Mouse (Mus musculus): Measurements from ENCODE around the gene Prrt1.
A peak's percentile ranks its signal among the peaks of the same experiment; 100 is the strongest.

Prrt1 gene

DNA sequence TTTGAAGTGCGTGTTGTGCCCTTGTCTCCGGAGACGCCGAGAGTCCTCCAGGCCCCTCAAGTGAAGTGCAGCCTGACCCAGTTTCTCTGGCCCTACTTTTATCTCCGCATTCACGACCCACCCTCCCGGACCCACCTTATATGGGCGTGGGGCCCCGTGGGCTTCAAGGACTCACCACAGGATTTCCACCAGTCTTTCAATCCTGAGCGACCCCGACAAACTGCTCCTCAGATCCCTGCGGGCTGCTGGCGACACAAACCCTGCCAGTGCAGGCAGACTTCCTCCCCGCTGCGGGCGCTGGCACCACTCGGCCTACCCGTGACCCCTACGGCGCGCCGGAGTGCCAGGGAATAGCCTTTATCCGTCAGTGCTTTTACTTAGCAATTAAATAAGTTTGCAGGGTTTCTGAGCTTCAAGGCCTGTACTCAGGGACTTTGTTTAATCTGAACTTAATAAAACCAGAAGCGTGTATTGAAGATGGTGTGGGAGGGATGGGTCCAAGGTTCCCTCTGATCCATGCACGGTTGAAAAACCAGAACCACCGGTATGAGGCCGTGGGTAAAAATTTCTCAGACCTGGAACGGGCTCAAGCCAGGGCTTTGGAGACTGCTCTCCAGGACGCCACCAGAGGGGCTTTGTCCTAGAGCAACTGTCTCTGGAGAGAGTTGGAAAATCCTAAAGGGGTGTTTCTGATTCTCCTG, 1.2 kb upstream of the Prrt1 start, which contains the start of gene Ppt2:
Gene Ppt2 (minus strand): TSS at position 568 of the 701 bp plus-strand sequence.
- DNase-seq (ENCODE audit: low read depth, low spot score), result no peak

DNA sequence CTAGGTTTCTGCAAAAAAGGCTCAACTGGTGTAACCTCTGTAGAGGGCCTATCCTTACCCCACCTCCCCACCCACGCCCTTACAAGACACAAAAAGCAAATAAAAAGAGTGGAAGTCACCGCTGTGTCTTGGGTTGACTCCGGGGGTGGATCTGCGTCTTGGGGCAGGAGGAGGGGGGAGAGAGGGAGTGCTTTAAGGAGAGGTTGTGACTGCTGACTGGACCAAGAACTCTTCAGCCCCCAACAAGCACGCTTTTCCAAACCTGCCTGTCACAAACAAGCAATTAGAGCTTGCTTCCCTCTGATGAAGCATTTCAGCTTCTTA, 727 bp upstream of the Prrt1 start:
- DNase-seq (ENCODE audit: low read depth, low spot score), result no peak

GRCm38 (mm10) chr17:34629796-34630603, 667 bp downstream of the Prrt1 start:
- no peak for DNase-seq (ENCODE audit: low read depth, low spot score)

GRCm38 (mm10) chr17:34630761-34631301, 1.5 kb downstream of the Prrt1 start:
- DNase-seq (ENCODE audit: low read depth, low spot score), result no peak

DNA sequence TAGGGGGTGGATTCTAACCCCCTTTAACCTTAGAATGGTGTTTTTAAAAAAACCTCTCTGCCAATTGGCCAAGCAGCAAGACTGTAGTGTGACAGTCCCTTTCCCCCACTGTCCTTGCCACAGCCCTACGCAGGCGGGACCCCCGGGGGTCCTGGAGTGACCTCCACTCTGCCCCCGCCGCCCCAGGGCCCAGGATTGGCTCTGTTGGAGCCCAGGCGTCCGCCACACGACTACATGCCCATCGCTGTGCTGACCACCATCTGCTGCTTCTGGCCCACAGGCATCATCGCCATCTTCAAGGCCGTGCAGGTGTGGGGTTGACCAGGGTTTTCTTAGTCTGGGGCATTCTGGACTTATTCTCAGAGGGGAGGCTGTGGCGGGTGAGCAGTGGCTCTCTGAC, 2.3 kb downstream of the Prrt1 start:
- no peak for DNase-seq (ENCODE audit: low read depth, low spot score)

GRCm38 (mm10) chr17:34632261-34632691, 2.9 kb downstream of the Prrt1 start:
- DNase-seq (ENCODE audit: low read depth, low spot score), result no peak

- DNase-seq (ENCODE audit: low read depth, low spot score), result no peak
These were observed 6.3 kb downstream of the Prrt1 start for GRCm38 (mm10) chr17:34635671-34636070.

- DNase-seq (ENCODE audit: low read depth, low spot score), result no peak
These were observed 8.1 kb downstream of the Prrt1 start for GRCm38 (mm10) chr17:34637459-34637858.

DNA sequence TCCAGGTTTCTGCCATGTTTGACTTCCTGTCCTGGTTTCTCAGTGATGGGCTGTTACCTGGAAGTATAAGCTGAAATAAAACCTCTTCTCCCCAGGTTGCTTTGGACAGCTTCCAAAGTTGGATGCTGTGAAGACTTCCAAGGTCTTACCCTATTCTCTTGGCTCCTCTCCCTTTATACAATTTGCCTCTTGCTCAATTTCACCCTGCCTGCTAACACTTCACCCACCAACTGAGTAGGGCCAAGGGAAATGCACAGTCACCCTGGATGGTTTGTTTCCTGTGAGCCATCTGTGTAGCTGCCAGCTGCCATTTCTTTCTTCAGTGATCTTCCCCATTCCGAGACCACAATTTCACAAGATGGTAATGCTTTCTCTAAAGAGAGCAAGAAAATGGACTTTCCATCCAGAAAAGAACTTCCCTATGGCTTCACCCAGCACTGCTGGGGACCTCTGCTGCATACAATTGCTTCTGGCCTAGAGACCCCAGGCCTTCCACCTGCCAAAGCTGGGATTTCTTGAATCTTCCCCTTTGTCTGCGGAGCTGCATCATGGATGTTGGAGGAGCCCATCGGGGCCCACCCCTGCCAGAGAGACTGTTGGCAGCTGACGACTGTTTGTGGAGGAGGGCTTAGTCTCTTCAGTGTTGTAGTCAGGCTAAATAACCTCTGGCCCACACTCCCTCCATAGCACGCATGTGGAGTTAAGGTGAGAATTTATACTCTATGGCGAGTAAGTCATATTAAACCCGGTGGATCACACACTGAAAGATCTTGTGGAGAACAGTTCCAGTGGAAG, 10.3 kb downstream of the Prrt1 start:
- no peak for DNase-seq (ENCODE audit: low read depth, low spot score)

GRCm38 (mm10) chr17:34640778-34641601, 11.7 kb downstream of the Prrt1 start:
- peak; percentile 61 for DNase-seq (ENCODE audit: low read depth, low spot score)

- no peak for DNase-seq (ENCODE audit: low read depth, low spot score)
These were observed 12.6 kb downstream of the Prrt1 start for GRCm38 (mm10) chr17:34641945-34642344.

DNA sequence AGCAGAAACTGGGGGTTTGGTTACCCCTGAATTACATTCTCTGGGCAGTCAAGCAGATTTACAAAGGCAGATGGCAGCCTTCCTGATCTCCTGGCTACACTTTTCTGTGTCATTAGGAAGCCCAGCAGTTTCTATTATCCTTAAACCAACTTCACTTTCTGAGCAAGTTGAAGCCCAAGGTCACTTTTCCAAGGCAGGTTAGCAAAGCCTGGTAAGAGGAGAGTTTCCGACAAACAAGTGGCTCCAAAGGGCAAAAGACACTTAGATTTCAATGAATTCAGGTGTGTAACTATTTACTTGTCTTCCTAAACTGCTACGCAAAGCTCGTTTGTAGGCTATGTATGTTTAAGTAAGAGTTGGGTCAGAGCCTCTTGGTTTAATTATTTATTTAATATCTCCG, 14.0 kb downstream of the Prrt1 start:
- DNase-seq (ENCODE audit: low read depth, low spot score), result no peak

DNA sequence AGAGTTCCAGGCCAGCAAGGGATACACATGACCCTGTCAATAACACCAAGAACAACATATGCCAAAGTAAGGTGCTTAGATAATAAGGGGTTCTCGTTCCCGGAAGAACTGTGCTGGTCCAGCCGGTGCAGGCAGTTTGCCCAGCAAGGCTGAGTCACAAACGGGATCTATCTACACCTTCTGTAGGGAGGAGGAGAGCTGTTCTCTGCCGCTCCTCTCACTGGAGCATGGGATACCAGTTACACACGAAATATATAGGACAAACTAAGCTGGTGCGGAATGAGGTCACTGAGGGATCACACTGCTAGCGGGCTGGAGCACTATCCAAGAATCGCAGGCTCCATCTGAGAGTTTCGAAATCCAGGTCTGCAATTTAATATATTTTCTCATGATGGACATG, 14.6 kb downstream of the Prrt1 start:
- no peak for DNase-seq (ENCODE audit: low read depth, low spot score)

GRCm38 (mm10) chr17:34644608-34645007, 15.3 kb downstream of the Prrt1 start, which contains the start of gene Fkbpl:
TSS of gene Fkbpl (plus strand) at chr17:34644764.
- DNase-seq (ENCODE audit: low read depth, low spot score), result peak; percentile 96

DNA sequence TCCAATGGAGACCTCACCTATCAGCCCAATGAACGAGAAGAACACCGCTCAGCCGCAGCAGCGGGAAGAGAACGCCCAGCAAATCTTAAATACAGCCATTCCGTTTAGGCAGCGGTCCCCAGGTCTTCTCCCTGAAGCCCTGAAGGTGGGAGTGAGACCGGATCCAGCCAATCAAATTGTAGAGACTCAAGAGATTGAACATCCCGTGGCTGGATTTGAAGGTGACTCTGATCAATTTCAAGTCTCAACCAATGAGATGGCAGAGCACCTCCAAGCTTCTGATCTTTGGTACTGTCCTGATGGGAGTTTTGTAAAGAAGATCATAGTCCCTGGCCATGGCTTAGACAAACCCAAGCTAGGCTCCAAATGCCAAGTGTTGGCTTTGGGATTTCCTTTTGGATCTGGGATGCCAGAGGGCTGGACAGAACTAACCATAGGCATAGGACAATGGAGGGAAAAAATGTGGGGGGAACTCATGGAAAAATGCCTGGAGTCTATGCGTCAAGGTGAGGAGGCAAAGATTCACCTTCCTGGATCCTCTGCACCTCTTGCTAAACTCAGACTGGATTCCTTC, 16.0 kb downstream of the Prrt1 start:
- no peak for DNase-seq (ENCODE audit: low read depth, low spot score)

- DNase-seq (ENCODE audit: low read depth, low spot score), result no peak
These were observed 16.6 kb downstream of the Prrt1 start for GRCm38 (mm10) chr17:34645831-34646511.

GRCm38 (mm10) chr17:34646906-34647787, 17.8 kb downstream of the Prrt1 start, which contains the start of gene Atf6b:
TSS of gene Atf6b (plus strand) at chr17:34647146.
- DNase-seq (ENCODE audit: low read depth, low spot score), result peak; percentile 97

- DNase-seq (ENCODE audit: low read depth, low spot score), result no peak
These were observed 19.0 kb downstream of the Prrt1 start for GRCm38 (mm10) chr17:34648141-34648890.
